Mouse (Mus musculus) layer of hippocampus, adult 2 months (tissue): ENCODE measurements around the gene Ces3a. TPM values are rescaled to one million over a fixed set of nuclear protein-coding genes. Genes with fewer than 3 reads are reported as not detected.
"Not testable (repeated sequence)": the region's sequence is repeated elsewhere in the genome, so short reads cannot be mapped to it uniquely, and the experiment has no call there.

Experiments
- DNase-seq, 2 experiments: peaks; one replicate each; pipeline ENCODE4 v3.0.0; 2022; ENCODE audit warnings: low spot score in 2 of 2
- H3K27ac ChIP-seq: fragments of 200-600 bp; 2 replicates; pipeline ENCODE4 v1.8.1; 2022
- H3K4me3 ChIP-seq: fragments of 200-600 bp; 2 replicates; pipeline ENCODE4 v1.8.1; 2022; ENCODE audit warnings: mild to moderate bottlenecking
- CTCF ChIP-seq: fragments of 200-600 bp; conservative IDR thresholded peaks from 2 replicates; pipeline ENCODE4 v1.8.1; 2022; ENCODE audit warnings: antibody characterized with exemption, mild to moderate bottlenecking, moderate library complexity
- long read RNA-seq, 2 experiments: library from polyadenylated mRNA; stranded (forward); transcript quantifications; one replicate each; pipeline ENCODE4 v2.0.0; 2021; ENCODE audit warnings: borderline mapping rate in 2 of 2
- total RNA-seq, 2 experiments: library from RNA; stranded (reverse); gene quantifications; 2 replicates each; pipeline ENCODE4 v1.2.3; 2021

The Ces3a gene
- not detected for total RNA-seq
- long read RNA-seq, experiment 1, result 0 reads
- long read RNA-seq, experiment 2, result 0 reads

- Histone ChIP-seq H3K27ac (no peak within 1 kb of the TSS), H3K4me3 (no peak within 1 kb of the TSS)
- no peak for DNase-seq
- no peak for TF ChIP-seq CTCF
Observed at GRCm38 (mm10) chr8:105048371-105048854, at the start of gene Ces3a. TSS of gene Ces3a (plus strand) at chr8:105048601.

GRCm38 (mm10) chr8:104999183-104999582, 49.2 kb upstream of the Ces3a start:
- Histone ChIP-seq H3K4me3 (no peak overlapping the region), H3K27ac (no peak overlapping the region)
- no peak for DNase-seq
- no peak for TF ChIP-seq CTCF

DNA sequence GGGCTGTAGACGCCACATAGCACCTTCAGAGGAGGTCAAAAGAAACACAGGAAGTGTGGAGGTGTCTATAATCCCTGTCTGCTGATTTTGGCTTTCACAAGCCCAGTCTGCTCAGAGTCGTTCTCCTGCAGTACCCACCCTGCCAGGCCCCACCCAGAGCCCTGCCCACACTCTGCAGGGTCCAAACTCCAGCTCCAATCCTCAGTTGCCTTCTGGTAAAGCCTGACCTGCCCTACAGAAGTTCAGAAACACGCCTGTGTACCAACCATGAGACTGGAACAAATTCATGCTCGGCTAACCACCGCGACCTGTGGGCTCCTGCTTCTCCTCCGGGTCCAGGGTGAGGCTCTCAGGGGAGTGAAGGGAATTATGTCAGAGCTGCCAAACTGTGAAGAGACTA, 47.8 kb upstream of the Ces3a start, which contains the start of gene Ces2h:
Gene Ces2h, plus strand, starts transcription at position 268 of the 400 bp plus-strand sequence.
- Histone ChIP-seq H3K27ac (no peak within 1 kb of the TSS), H3K4me3 (no peak within 1 kb of the TSS)
- no peak for DNase-seq
- TF ChIP-seq CTCF, result no peak

GRCm38 (mm10) chr8:105010000-105010399, 38.4 kb upstream of the Ces3a start:
- Histone ChIP-seq H3K4me3 (no peak overlapping the region), H3K27ac (no peak overlapping the region)
- DNase-seq, result no peak
- no peak for TF ChIP-seq CTCF

- H3K4me3 ChIP-seq, result no peak overlapping the region
Observed at GRCm38 (mm10) chr8:105011136-105011535, 37.3 kb upstream of the Ces3a start.

DNA sequence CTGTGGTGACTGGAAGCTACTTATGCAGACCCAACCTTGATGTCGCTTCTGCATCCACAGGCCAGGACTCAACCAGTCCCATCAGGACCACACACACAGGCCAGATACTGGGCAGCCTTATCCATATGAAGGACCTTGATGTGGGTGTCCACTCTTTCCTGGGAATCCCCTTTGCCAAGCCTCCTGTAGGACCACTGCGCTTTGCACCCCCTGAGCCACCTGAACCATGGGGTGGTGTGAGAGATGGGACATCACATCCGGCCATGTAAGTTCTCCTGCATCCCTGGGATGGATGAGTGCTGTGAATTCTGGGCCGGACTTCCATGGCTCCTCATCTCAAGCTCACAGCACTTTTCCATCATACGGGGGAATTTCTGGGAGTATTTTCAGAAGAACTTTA, 34.0 kb upstream of the Ces3a start:
- no peak for DNase-seq
- Histone ChIP-seq H3K4me3 (no peak overlapping the region), H3K27ac (no peak overlapping the region)
- TF ChIP-seq CTCF, result no peak

More at GRCm38 (mm10) chr8:105011136-105011535, 37.3 kb upstream of the Ces3a start:
- no peak; the same call in 1 of the 2 replicates for TF ChIP-seq CTCF
- no peak overlapping the region for H3K27ac ChIP-seq
- DNase-seq, result no peak

DNA sequence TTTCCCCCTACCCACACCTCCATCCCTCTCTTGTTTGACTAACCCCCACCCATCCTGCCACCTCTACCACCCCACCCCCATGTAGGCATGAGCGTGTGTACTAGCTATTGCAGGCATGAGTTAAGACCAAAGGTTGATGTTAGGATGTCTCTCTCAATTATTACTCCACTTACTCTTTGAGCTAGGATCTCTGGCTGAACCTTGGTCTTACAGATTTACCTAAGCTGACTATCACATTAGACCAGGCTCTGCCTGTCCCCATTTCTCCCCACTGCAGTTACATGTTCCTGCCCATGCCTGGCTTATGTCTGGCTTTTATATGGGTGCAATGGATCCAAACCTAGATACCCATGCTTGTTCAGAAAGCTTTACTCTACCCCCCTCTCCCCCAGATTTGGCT, 26.4 kb upstream of the Ces3a start:
- Histone ChIP-seq H3K27ac (no peak overlapping the region), H3K4me3 (no peak overlapping the region)
- DNase-seq, result no peak
- no peak for TF ChIP-seq CTCF

- DNase-seq, result no peak
- Histone ChIP-seq H3K27ac (no peak overlapping the region), H3K4me3 (no peak overlapping the region)
- no peak for TF ChIP-seq CTCF
Observed at GRCm38 (mm10) chr8:105023087-105023486, 25.3 kb upstream of the Ces3a start.

DNA sequence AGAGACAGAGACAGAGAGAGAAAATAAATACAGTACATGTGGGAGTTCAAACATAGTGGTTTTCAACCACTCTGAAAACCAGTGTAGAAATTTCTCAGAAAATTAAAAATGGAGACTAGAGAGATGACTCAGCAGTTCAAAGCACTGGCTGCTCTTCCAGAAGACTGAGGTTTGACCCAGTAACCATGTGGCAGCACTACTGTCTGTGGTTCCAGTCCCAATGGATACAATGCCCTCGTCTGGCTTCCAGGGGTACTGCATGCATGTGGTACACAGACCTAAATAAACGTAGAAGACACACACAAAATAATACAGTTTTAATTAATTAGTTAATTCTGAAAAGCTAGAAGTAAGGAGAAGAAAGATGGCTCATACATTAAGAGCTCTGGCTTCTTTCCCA, 23.4 kb upstream of the Ces3a start:
- no peak overlapping the region for H3K4me3 ChIP-seq
- no peak for DNase-seq
- TF ChIP-seq CTCF, result peak; percentile 45
- no peak overlapping the region for H3K27ac ChIP-seq

DNA sequence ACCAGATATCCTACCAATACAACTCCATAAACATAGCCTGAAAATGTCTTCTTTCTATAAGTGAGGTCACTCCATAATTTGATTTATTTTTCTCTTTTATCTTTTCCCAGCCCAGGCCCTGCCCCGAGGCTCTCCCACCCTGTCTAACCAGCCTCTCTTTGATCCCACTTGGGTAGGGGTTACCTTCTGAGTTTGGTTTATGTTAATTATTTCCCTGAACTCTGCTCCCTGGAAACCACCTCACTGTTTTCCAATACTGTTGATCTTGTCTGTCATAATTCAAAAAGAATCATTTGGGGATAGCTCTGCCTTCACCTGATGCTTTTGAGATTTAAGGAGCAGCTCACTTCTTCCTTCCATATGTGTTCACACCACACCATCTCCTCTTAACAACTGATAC, 4.9 kb upstream of the Ces3a start:
- no peak for TF ChIP-seq CTCF
- no peak for DNase-seq

GRCm38 (mm10) chr8:105045824-105046401, 2.5 kb upstream of the Ces3a start:
- H3K4me3 ChIP-seq, result no peak overlapping the region
- no peak for DNase-seq
- no peak for TF ChIP-seq CTCF
- H3K27ac ChIP-seq, result no peak overlapping the region

More for the DNA sequence above, 4.9 kb upstream of the Ces3a start:
- Histone ChIP-seq H3K27ac (no peak overlapping the region), H3K4me3 (no peak overlapping the region)

GRCm38 (mm10) chr8:105056211-105056610, 7.8 kb downstream of the Ces3a start:
- no peak overlapping the region for H3K27ac ChIP-seq
- no peak overlapping the region for H3K4me3 ChIP-seq
- DNase-seq, result no peak
- TF ChIP-seq CTCF, result no peak

- no peak for DNase-seq
- TF ChIP-seq CTCF, result no peak
- H3K27ac ChIP-seq, result no peak overlapping the region
Observed at GRCm38 (mm10) chr8:105060056-105060455, 11.7 kb downstream of the Ces3a start.

DNA sequence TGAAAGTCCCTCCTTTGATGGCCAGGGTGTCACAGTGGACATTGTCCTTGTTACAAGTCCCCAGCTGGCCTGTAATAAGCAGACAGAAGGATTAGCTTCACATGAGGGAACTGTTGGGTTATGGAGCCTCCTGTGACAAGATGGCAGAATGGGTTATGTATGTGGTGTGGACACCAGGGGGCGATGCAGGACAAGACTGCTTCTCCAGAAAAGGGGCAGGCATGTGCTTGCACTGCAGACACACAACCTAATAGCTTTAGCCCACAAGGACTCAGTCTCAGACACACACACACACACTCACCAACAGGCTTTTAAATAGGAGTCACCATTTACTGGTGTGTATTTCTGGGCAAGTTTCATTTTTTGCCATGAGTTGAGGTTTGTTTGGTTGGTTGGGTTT, 18.4 kb downstream of the Ces3a start:
- peak; percentile 59 for TF ChIP-seq CTCF
- Histone ChIP-seq H3K4me3 (no peak overlapping the region), H3K27ac (no peak overlapping the region)
- no peak for DNase-seq

More at GRCm38 (mm10) chr8:105060056-105060455, 11.7 kb downstream of the Ces3a start:
- no peak overlapping the region for H3K4me3 ChIP-seq

DNA sequence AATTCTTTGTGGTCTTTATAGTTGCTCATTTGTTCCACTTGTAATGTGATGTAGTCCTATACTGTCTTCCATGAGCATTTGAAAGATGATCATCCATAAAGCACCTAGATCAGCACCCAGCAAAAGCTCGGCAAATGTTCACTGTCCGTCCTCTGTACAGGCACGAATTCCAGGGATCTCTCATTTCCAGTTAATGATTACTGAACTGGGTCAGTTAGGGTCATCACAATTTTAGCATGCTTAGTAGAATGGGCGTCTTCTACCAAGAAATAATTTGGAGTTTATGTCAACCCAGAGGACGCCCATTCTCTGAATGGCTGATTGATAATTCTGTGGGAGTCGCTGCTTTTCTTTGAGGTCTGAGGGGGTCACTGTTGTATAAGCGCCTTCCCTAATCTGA, 19.5 kb downstream of the Ces3a start:
- H3K27ac ChIP-seq, H3K4me3 ChIP-seq, DNase-seq: not testable (repeated sequence)
